Mouse (Mus musculus): ENCODE results near the gene Atp8b4. TPM values are rescaled to one million over a fixed set of nuclear protein-coding genes. Genes with fewer than 3 reads are reported as not detected.

Gene Atp8b4
- total and polyA plus RNA-seq, 2 experiments from 2014 or later = 0.11 TPM; not detected in 1

- no peak for TF ChIP-seq CTCF (IDR thresholded peaks at IDR 0.05; ENCODE audit: low read depth)
Measured at GRCm38 (mm10) chr2:126434712-126435111, 65.8 kb downstream of the Atp8b4 start.

GRCm38 (mm10) chr2:126434305-126434704 is 66.2 kb downstream of the Atp8b4 start:
- H3K4me2 ChIP-seq (ENCODE audit: low read depth) = no peak overlapping the region
- H3K4me1 ChIP-seq (ENCODE audit: insufficient read depth) = no peaks in the 10 kb centered on the region
- ATAC-seq (no peak), DNase-seq (no peak)
- H3K9ac ChIP-seq = no peak overlapping the region
- no peak overlapping the region for H3K27ac ChIP-seq (ENCODE audit: low read depth, low read length)
- H3K4me3 ChIP-seq (ENCODE audit: low read depth, low read length) = no peak overlapping the region
- H3K36me3 ChIP-seq (ENCODE audit: insufficient read depth) = no peaks in the 10 kb centered on the region
- H3K9me3 ChIP-seq (ENCODE audit: low read length) = no peaks in the 10 kb centered on the region
- no peaks in the 10 kb centered on the region for H3K27me3 ChIP-seq (ENCODE audit: insufficient read depth, low read length)
- 92% methylated on average over 9 of the region's 9 CpGs for WGBS
- no peak for TF ChIP-seq CTCF (IDR thresholded peaks at IDR 0.05; ENCODE audit: low read depth)

More at GRCm38 (mm10) chr2:126434712-126435111, 65.8 kb downstream of the Atp8b4 start:
- no peak for ATAC-seq
- H3K9me3 ChIP-seq (ENCODE audit: low read length) = no peaks in the 10 kb centered on the region
- no peaks in the 10 kb centered on the region for H3K36me3 ChIP-seq (ENCODE audit: insufficient read depth)
- no peak for DNase-seq
- no peak overlapping the region for H3K27ac ChIP-seq (ENCODE audit: low read depth, low read length)
- 91% methylated on average over 1 of the region's 1 CpGs for WGBS
- H3K4me2 ChIP-seq (ENCODE audit: low read depth) = no peak overlapping the region
- H3K4me1 ChIP-seq (ENCODE audit: insufficient read depth) = no peaks in the 10 kb centered on the region
- H3K27me3 ChIP-seq (ENCODE audit: insufficient read depth, low read length) = no peaks in the 10 kb centered on the region
- no peak overlapping the region for H3K4me3 ChIP-seq (ENCODE audit: low read depth, low read length)
- H3K9ac ChIP-seq = no peak overlapping the region

- Histone ChIP-seq H3K9ac (no peak overlapping the region), H3K36me3 (ENCODE audit: insufficient read depth) (no peaks in the 10 kb centered on the region), H3K27me3 (ENCODE audit: insufficient read depth, low read length) (no peaks in the 10 kb centered on the region), H3K9me3 (ENCODE audit: low read length) (no peaks in the 10 kb centered on the region), H3K27ac (ENCODE audit: low read depth, low read length) (no peak overlapping the region), H3K4me3 (ENCODE audit: low read depth, low read length) (no peak overlapping the region), H3K4me2 (ENCODE audit: low read depth) (no peak overlapping the region), H3K4me1 (ENCODE audit: insufficient read depth) (no peaks in the 10 kb centered on the region)
- ATAC-seq = no peak
- no peak for TF ChIP-seq CTCF (IDR thresholded peaks at IDR 0.05; ENCODE audit: low read depth)
- no peak for DNase-seq
- 60% methylated on average over 9 of the region's 9 CpGs for WGBS
Measured at GRCm38 (mm10) chr2:126432481-126433066, 67.9 kb downstream of the Atp8b4 start.

GRCm38 (mm10) chr2:126429282-126429681 is 71.2 kb downstream of the Atp8b4 start:
- no peaks in the 10 kb centered on the region for H3K36me3 ChIP-seq (ENCODE audit: insufficient read depth)
- no peaks in the 10 kb centered on the region for H3K27me3 ChIP-seq (ENCODE audit: insufficient read depth, low read length)
- peaks cover 4% of the 10 kb centered on the region; the same call in 1 of the 2 replicates for H3K4me1 ChIP-seq (ENCODE audit: insufficient read depth)
- H3K9me3 ChIP-seq (ENCODE audit: low read length) = no peaks in the 10 kb centered on the region
- WGBS = 23% methylated on average over 3 of the region's 3 CpGs
- peak; percentile 86 for TF ChIP-seq CTCF (IDR thresholded peaks at IDR 0.05; ENCODE audit: low read depth)
- ATAC-seq (peak; percentile 88), DNase-seq (peak; percentile 83)
- H3K4me3 ChIP-seq (ENCODE audit: low read depth, low read length) = no peak overlapping the region
- no peak overlapping the region for H3K27ac ChIP-seq (ENCODE audit: low read depth, low read length)
- no peak overlapping the region for H3K4me2 ChIP-seq (ENCODE audit: low read depth)
- H3K9ac ChIP-seq = no peak overlapping the region

- WGBS = 60% methylated on average over 3 of the region's 3 CpGs
- ATAC-seq (no peak), DNase-seq (no peak)
- H3K4me2 ChIP-seq (ENCODE audit: low read depth) = no peak overlapping the region
- H3K4me1 ChIP-seq (ENCODE audit: insufficient read depth) = peaks cover 4% of the 10 kb centered on the region; the same call in 1 of the 2 replicates
- no peaks in the 10 kb centered on the region for H3K9me3 ChIP-seq (ENCODE audit: low read length)
- no peaks in the 10 kb centered on the region for H3K36me3 ChIP-seq (ENCODE audit: insufficient read depth)
- H3K4me3 ChIP-seq (ENCODE audit: low read depth, low read length) = no peak overlapping the region
- H3K27me3 ChIP-seq (ENCODE audit: insufficient read depth, low read length) = no peaks in the 10 kb centered on the region
- no peak overlapping the region for H3K27ac ChIP-seq (ENCODE audit: low read depth, low read length)
- H3K9ac ChIP-seq = no peak overlapping the region
- TF ChIP-seq CTCF (IDR thresholded peaks at IDR 0.05; ENCODE audit: low read depth) = no peak
Measured at GRCm38 (mm10) chr2:126425223-126425622, 75.3 kb downstream of the Atp8b4 start.

- Histone ChIP-seq H3K36me3 (ENCODE audit: insufficient read depth) (no peaks in the 10 kb centered on the region), H3K4me2 (ENCODE audit: low read depth) (peak overlapping the region; percentile 21), H3K9ac (no peak overlapping the region), H3K27ac (ENCODE audit: low read depth, low read length) (no peak overlapping the region), H3K27me3 (ENCODE audit: insufficient read depth, low read length) (no peaks in the 10 kb centered on the region), H3K9me3 (ENCODE audit: low read length) (no peaks in the 10 kb centered on the region), H3K4me3 (ENCODE audit: low read depth, low read length) (no peak overlapping the region), H3K4me1 (ENCODE audit: insufficient read depth) (peaks cover 4% of the 10 kb centered on the region; the same call in 1 of the 2 replicates)
- ATAC-seq = peak; percentile 60; the same call in 1 of the 2 replicates
- 31% methylated on average over 8 of the region's 8 CpGs for WGBS
- peak; percentile 30 for DNase-seq
- no peak for TF ChIP-seq CTCF (IDR thresholded peaks at IDR 0.05; ENCODE audit: low read depth)
Measured at GRCm38 (mm10) chr2:126424714-126425113, 75.8 kb downstream of the Atp8b4 start.

- Histone ChIP-seq H3K27me3 (ENCODE audit: insufficient read depth, low read length) (no peaks in the 10 kb centered on the region), H3K4me2 (ENCODE audit: low read depth) (no peak overlapping the region), H3K4me1 (ENCODE audit: insufficient read depth) (peaks cover 4% of the 10 kb centered on the region; the same call in 1 of the 2 replicates), H3K27ac (ENCODE audit: low read depth, low read length) (no peak overlapping the region), H3K4me3 (ENCODE audit: low read depth, low read length) (no peak overlapping the region), H3K9me3 (ENCODE audit: low read length) (no peaks in the 10 kb centered on the region), H3K9ac (no peak overlapping the region), H3K36me3 (ENCODE audit: insufficient read depth) (no peaks in the 10 kb centered on the region)
- WGBS = 84% methylated on average over 2 of the region's 2 CpGs
- DNase-seq = no peak
- no peak for TF ChIP-seq CTCF (IDR thresholded peaks at IDR 0.05; ENCODE audit: low read depth)
- no peak for ATAC-seq
Measured at GRCm38 (mm10) chr2:126420901-126421300, 79.6 kb downstream of the Atp8b4 start.
